Mouse (Mus musculus) G1E (cell line): ENCODE measurements at regions not wholly inside any gene's neighbourhood (a gene's known extent, or its start where the extent isn't known, plus 50 kb on each side); places are given as distances from the start of the nearest gene placed in this dataset.

Experiments used
- CTCF ChIP-seq: IDR thresholded peaks from 2 replicates; pipeline ENCODE4 v1.5.1; 2012; ENCODE audit warnings: low read depth, low read length, inconsistent platforms, mixed read lengths
- TAL1 ChIP-seq: conservative IDR thresholded peaks from 2 replicates; pipeline ENCODE4 v1.6.1; 2012; ENCODE audit warnings: low read depth, low read length, inconsistent platforms, mixed read lengths

DNA sequence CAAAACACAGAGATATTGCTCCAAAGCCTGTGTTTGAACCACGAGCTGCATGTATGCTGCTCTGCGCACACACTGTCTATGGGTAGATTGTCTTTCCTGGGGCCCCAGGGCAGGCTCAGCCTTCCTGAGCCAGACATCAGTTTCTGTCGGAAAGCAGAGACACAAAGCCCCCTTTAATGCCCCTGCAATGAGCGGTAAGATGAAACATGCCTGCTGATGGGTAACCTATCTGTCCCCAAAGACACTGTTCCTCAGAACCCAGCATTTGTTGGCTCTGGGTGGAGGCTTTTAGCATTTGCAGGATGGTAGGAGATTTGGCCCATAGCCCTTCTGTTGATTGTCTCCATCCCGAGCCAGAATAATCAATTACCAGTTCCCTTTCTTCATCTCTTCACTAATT, 1994.1 kb downstream of the 4930444P10Rik start:
- TF ChIP-seq CTCF (no peak), TAL1 (no peak)
